Mouse (Mus musculus): ENCODE data around the gene D230025D16Rik. TPM values are rescaled to one million over a fixed set of nuclear protein-coding genes. Genes with fewer than 3 reads are reported as not detected.
"Not testable (repeated sequence)": the region's sequence is repeated elsewhere in the genome, so short reads cannot be mapped to it uniquely, and the experiment has no call there.

The D230025D16Rik gene
- total RNA-seq (2014; rRNA removed) (37.1 and 40.7 TPM in 2 replicates), polyA plus RNA-seq (2015; fragmentation: Nextera tagmentation; extraction: Ambion mirVana) (22.0 and 25.5 TPM in 2 replicates)

GRCm38 (mm10) chr8:105224413-105225271 lies at the start of gene D230025D16Rik:
Gene D230025D16Rik (plus strand): TSS chr8:105225145.
- Histone ChIP-seq H3K4me2 (ENCODE audit: low read depth) (peak within 1 kb of the TSS; percentile 82), H3K9ac (peak within 1 kb of the TSS; percentile 89), H3K27me3 (ENCODE audit: insufficient read depth, low read length) (no peaks in the 10 kb centered on the region), H3K4me1 (ENCODE audit: insufficient read depth) (peaks cover 17% of the 10 kb centered on the region), H3K36me3 (ENCODE audit: insufficient read depth) (no peaks in the 10 kb centered on the region), H3K4me3 (ENCODE audit: low read depth, low read length) (peak within 1 kb of the TSS; percentile 77), H3K9me3 (ENCODE audit: low read length) (no peaks in the 10 kb centered on the region), H3K27ac (ENCODE audit: low read depth, low read length) (peak within 1 kb of the TSS; percentile 78)
- peak; percentile 98 for ATAC-seq
- WGBS, result 2% methylated on average over 34 of the region's 34 CpGs
- DNase-seq, result peak; percentile 97
- no peak for TF ChIP-seq CTCF (IDR thresholded peaks at IDR 0.05; ENCODE audit: low read depth)

- not testable (repeated sequence) for H3K9me3 ChIP-seq (ENCODE audit: low read length); H3K27ac ChIP-seq (ENCODE audit: low read depth, low read length); ATAC-seq; H3K36me3 ChIP-seq (ENCODE audit: insufficient read depth); DNase-seq; H3K27me3 ChIP-seq (ENCODE audit: insufficient read depth, low read length); H3K9ac ChIP-seq; H3K4me2 ChIP-seq (ENCODE audit: low read depth); H3K4me3 ChIP-seq (ENCODE audit: low read depth, low read length); H3K4me1 ChIP-seq (ENCODE audit: insufficient read depth)
- 96% methylated on average over 3 of the region's 3 CpGs for WGBS
Measured at GRCm38 (mm10) chr8:105175287-105175686, 49.7 kb upstream of the D230025D16Rik start.

- H3K27me3 ChIP-seq (ENCODE audit: insufficient read depth, low read length), result no peaks in the 10 kb centered on the region
- no peak for DNase-seq
- no peaks in the 10 kb centered on the region for H3K36me3 ChIP-seq (ENCODE audit: insufficient read depth)
- H3K9ac ChIP-seq, result no peak overlapping the region
- H3K9me3 ChIP-seq (ENCODE audit: low read length), result no peaks in the 10 kb centered on the region
- no peak overlapping the region for H3K4me2 ChIP-seq (ENCODE audit: low read depth)
- 82% methylated on average over 6 of the region's 6 CpGs for WGBS
- no peak overlapping the region for H3K4me3 ChIP-seq (ENCODE audit: low read depth, low read length)
- ATAC-seq, result no peak
- no peaks in the 10 kb centered on the region for H3K4me1 ChIP-seq (ENCODE audit: insufficient read depth)
- H3K27ac ChIP-seq (ENCODE audit: low read depth, low read length), result no peak overlapping the region
- no peak for TF ChIP-seq CTCF (IDR thresholded peaks at IDR 0.05; ENCODE audit: low read depth)
Measured at GRCm38 (mm10) chr8:105178211-105178800, 46.6 kb upstream of the D230025D16Rik start.

DNA sequence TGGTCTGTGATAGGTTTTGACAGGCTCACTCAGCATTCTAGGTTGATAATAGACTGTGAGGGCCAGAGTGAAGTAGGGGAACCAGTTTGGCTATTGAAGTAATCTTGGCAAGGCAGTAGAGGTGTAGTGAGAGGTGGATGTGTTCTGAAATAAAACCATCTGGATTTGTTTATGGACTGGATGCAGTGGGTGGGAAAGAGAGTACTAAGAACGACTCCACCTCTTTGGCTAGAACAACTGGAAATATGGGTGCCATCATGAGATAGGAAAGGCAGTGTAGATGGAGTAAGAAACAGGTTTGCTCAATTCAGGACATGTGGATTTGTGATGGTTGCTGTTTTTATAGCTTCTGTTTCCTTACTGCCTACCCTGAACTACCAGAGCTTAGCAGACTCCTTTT lies 42.7 kb upstream of the D230025D16Rik start:
- H3K36me3 ChIP-seq (ENCODE audit: insufficient read depth), result no peaks in the 10 kb centered on the region
- no peak overlapping the region for H3K9ac ChIP-seq
- no peak for TF ChIP-seq CTCF (IDR thresholded peaks at IDR 0.05; ENCODE audit: low read depth)
- H3K27me3 ChIP-seq (ENCODE audit: insufficient read depth, low read length), result no peaks in the 10 kb centered on the region
- no peak overlapping the region for H3K27ac ChIP-seq (ENCODE audit: low read depth, low read length)
- H3K4me2 ChIP-seq (ENCODE audit: low read depth), result no peak overlapping the region
- DNase-seq (no peak), ATAC-seq (no peak)
- WGBS, result 69% methylated on average over 1 of the region's 1 CpGs
- H3K9me3 ChIP-seq (ENCODE audit: low read length), result no peaks in the 10 kb centered on the region
- no peak overlapping the region for H3K4me3 ChIP-seq (ENCODE audit: low read depth, low read length)
- H3K4me1 ChIP-seq (ENCODE audit: insufficient read depth), result no peaks in the 10 kb centered on the region

DNA sequence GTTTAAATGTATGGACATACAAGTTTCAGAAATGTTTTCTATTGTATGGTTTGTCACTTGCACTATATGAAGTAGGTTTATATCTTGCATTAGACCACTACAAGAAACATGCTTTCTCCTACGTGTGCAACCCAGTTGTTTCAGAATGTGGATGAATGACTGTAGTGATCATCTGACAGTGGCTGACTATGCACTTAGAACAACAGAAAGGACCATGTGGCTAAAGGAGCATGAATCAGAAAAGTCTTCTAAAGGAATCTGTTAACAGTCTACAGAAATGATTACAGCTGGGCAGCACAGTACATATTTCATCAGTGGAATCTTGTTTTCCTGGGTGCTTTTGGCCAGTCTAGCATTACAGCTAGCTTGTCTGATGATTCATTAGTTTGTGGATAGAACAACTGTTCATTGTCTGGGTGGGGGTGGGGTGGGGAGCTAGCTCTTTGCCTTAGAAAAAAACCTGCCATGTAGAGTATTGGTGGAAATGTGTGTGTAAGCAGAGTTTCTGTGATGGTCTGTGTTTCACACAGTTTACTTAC lies 38.4 kb upstream of the D230025D16Rik start:
- WGBS, result 61% methylated on average over 1 of the region's 1 CpGs
- H3K36me3 ChIP-seq (ENCODE audit: insufficient read depth), result no peaks in the 10 kb centered on the region
- H3K4me1 ChIP-seq (ENCODE audit: insufficient read depth), result no peaks in the 10 kb centered on the region
- H3K4me2 ChIP-seq (ENCODE audit: low read depth), result no peak overlapping the region
- H3K27me3 ChIP-seq (ENCODE audit: insufficient read depth, low read length), result no peaks in the 10 kb centered on the region
- TF ChIP-seq CTCF (IDR thresholded peaks at IDR 0.05; ENCODE audit: low read depth), result no peak
- DNase-seq, result no peak
- H3K9me3 ChIP-seq (ENCODE audit: low read length), result no peaks in the 10 kb centered on the region
- no peak for ATAC-seq
- H3K9ac ChIP-seq, result no peak overlapping the region
- H3K27ac ChIP-seq (ENCODE audit: low read depth, low read length), result no peak overlapping the region
- H3K4me3 ChIP-seq (ENCODE audit: low read depth, low read length), result no peak overlapping the region

GRCm38 (mm10) chr8:105192182-105192581 lies 32.8 kb upstream of the D230025D16Rik start:
- H3K4me2 ChIP-seq (ENCODE audit: low read depth), result no peak overlapping the region
- 90% methylated on average over 5 of the region's 5 CpGs for WGBS
- no peak for ATAC-seq
- no peak overlapping the region for H3K9ac ChIP-seq
- H3K27ac ChIP-seq (ENCODE audit: low read depth, low read length), result no peak overlapping the region
- H3K27me3 ChIP-seq (ENCODE audit: insufficient read depth, low read length), result no peaks in the 10 kb centered on the region
- no peaks in the 10 kb centered on the region for H3K9me3 ChIP-seq (ENCODE audit: low read length)
- TF ChIP-seq CTCF (IDR thresholded peaks at IDR 0.05; ENCODE audit: low read depth), result no peak
- H3K4me3 ChIP-seq (ENCODE audit: low read depth, low read length), result no peak overlapping the region
- H3K36me3 ChIP-seq (ENCODE audit: insufficient read depth), result peaks cover 17% of the 10 kb centered on the region
- no peaks in the 10 kb centered on the region for H3K4me1 ChIP-seq (ENCODE audit: insufficient read depth)
- no peak for DNase-seq

DNA sequence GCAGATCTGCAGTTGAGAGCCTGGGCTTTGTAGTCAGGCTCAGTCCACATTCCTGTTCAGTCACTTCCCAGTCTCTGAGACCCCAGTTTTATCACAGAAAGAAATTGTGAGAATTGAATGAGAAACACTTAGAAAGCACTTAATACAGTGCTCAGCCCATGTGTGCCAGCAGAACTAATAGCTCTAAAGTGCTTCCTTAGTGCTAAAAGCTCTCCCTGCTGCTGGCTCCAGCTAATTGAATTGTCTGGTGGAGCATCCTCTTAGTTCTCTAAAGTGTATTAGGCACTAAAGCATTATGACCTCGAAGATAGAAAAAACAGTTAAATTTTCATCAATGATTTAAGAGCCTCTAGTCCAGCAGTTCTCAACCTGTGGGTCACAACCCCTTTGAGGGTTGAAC lies 19.2 kb upstream of the D230025D16Rik start:
- H3K4me2 ChIP-seq (ENCODE audit: low read depth), result no peak overlapping the region
- no peak overlapping the region for H3K27ac ChIP-seq (ENCODE audit: low read depth, low read length)
- peaks cover 3% of the 10 kb centered on the region; the same call in 1 of the 2 replicates for H3K36me3 ChIP-seq (ENCODE audit: insufficient read depth)
- 79% methylated on average over 1 of the region's 1 CpGs for WGBS
- no peaks in the 10 kb centered on the region for H3K9me3 ChIP-seq (ENCODE audit: low read length)
- DNase-seq (no peak), ATAC-seq (peak; percentile 53)
- no peaks in the 10 kb centered on the region for H3K27me3 ChIP-seq (ENCODE audit: insufficient read depth, low read length)
- TF ChIP-seq CTCF (IDR thresholded peaks at IDR 0.05; ENCODE audit: low read depth), result no peak
- H3K4me3 ChIP-seq (ENCODE audit: low read depth, low read length), result no peak overlapping the region
- no peak overlapping the region for H3K9ac ChIP-seq
- 0 out of 2 replicates have a peak, but pooled peaks cover 4% of the 10 kb centered on the region for H3K4me1 ChIP-seq (ENCODE audit: insufficient read depth)

All from forebrain, postnatal 0 days (tissue).